Mouse (Mus musculus) MEL (cell line): ENCODE results near the gene Hace1.

Experiments
- GATA1 ChIP-seq: IDR thresholded peaks from 2 replicates; pipeline ENCODE4 v1.6.1; 2011; ENCODE audit warnings: low read depth, low read length, improper control_type of control experiment
- MAX ChIP-seq: IDR thresholded peaks from 2 replicates; pipeline ENCODE4 v1.6.1; 2011; ENCODE audit warnings: low read length, improper control_type of control experiment
- USF2 ChIP-seq, 2 experiments: IDR thresholded peaks; 2 replicates each; pipeline ENCODE4 v1.6.1; 2011 to 2012; ENCODE audit warnings: improper control_type of control experiment in 2 of 2, low read length in 2 of 2, borderline replicate concordance in 1 of 2, inconsistent platforms in 1 of 2, low read depth in 1 of 2, mild to moderate bottlenecking in 1 of 2; ENCODE audit not compliant: insufficient read depth in 1 of 2

DNA sequence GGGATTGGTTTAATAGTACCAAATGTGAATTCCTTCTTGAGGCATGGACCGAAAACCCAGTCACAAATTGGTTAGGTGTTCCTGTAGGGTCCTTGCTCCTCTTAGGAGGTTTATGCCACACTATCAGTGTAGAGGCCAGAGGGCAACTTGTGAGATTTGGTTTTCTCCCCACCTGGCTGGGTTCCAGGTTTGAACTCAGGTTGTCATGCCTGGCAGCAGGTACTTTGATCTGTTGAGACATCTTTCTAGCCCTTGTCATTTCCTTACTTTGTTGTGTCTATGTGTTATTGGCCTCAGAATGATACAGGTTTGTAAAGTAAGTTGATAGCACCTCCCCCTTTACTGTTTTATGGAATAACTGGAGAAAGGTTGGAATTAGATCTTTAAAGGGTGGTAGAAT is 117.9 kb downstream of the Hace1 start:
- no peak for TF ChIP-seq MAX
- TF ChIP-seq GATA1: no peak
- TF ChIP-seq USF2 (IDR thresholded peaks at IDR 0.05; ENCODE audit: borderline replicate concordance in 1 of 2, insufficient read depth in 1 of 2, low read depth in 1 of 2, low read length in 2 of 2): no peak
